Mouse (Mus musculus) spleen, postnatal 36 days (tissue): ENCODE results near the gene Wdr89.

Source experiments
- DNase-seq, 2 experiments: peaks; one replicate each; pipeline ENCODE4 v3.0.0; 2022; ENCODE audit warnings: low spot score in 2 of 2, mixed read lengths in 1 of 2

The Wdr89 gene

GRCm38 (mm10) chr12:75668916-75669257 is 450 bp downstream of the Wdr89 start:
- no peak for DNase-seq

GRCm38 (mm10) chr12:75668221-75668620 is 1.1 kb downstream of the Wdr89 start:
- DNase-seq: no peak

- DNase-seq: no peak
Measured at GRCm38 (mm10) chr12:75666939-75667338, 2.4 kb downstream of the Wdr89 start.

- DNase-seq: no peak
Measured at GRCm38 (mm10) chr12:75664516-75664810, 4.9 kb downstream of the Wdr89 start.

DNA sequence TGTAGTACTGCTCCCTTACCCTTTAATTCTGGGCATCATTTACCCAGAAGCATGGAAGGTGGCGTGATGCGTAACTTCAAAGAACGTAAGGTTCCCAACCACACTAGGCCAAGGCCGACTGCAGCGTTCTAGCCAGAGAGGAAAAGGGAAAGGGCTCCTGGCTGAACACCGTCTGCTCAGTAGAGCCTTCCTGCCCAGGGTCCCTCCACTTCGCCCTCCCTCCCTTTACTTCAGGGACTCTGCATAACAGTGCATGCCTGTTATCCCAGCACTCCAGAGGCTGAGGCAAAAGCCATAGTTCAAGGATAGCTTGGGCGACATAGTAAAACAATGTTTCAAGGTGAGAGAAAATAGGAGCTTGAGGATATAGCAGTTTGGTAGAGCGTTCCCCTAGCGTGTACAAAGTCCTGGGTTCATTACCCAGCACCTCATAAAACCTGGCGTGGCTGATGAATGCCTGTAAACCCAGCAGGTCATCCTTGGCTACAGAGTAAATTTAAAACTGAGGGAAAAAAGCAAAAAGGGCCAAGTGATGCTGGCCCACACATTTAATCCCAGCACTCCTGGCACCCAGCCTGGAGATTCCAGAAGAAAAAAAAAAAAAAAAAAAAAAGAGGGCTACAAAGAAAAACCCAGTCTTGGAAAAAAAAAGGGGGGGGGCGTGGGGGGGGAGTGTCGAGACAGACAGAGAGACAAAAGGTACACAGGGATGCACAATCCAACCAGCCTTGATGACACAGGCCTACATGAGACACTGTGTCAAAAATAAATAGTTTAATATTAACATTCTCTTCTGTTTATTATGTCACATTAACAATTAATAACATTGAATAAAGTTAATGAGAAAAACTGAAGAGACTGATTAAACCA is 5.5 kb downstream of the Wdr89 start:
- DNase-seq: no peak

GRCm38 (mm10) chr12:75662376-75662775 is 7.0 kb downstream of the Wdr89 start:
- DNase-seq: no peak

DNA sequence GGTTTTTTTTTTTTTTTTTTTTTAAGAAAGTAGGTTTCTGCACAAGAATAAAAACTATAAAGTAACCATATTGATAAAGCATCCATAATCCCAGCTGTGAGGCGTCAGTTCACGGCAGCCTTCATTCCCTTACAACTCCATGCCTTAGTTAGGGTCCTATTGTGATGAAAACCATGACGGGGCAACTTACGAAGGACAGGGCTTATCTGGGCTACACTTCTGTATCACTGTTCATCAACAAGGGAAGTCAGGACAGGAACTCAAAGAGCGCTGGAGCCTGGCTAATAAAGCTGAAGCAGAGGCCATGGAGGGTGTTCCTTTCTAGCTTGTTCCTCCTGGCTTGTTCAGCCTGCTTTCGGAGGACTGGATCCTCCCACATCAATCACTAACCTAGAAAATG is 10.9 kb downstream of the Wdr89 start:
- no peak for DNase-seq

DNA sequence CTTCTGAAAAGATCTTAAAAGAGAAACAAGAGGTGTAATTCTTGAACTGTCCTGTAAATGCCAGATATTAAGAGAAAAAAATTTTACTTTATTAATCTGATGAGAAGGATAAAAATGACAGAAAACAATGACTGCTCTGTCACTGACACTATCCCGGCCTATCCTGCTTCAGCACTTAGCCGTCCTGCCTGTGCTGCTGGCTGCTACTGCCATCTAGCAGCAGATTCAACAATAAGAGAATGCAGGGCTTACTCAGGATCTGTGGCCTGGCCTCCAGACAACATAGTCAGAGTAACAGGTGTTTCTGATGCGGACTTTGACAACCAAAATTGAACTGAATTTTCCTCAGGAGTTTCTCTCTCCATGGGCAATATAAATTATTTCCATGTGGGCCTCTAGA is 12.8 kb downstream of the Wdr89 start:
- no peak for DNase-seq

DNA sequence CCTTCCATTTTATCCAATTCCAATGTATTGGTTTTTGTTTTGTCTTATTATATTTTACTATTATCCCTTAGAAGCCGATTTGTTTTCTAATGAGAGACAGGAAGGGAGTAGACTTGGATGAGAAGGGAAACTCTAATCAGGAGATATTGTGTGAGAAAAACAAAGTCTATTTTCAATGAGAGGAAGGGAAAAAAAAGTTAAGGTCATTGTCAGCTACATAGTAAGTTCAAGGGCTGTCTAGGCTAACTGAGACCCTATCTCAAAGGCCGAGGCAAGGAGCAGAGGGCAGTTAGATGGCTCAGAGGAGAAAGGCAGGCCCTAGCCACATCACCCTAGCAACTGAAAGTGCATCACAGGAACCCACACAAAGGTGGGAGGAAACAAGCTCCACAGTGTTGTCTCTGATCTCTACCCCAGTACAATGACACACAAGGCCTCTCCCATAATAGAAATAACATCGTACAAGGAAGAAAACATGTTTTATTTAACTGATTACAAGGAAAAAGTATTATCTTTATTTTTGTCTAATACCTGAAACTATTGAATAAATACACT is 15.0 kb downstream of the Wdr89 start:
- DNase-seq: no peak

GRCm38 (mm10) chr12:75649706-75650093 is 19.6 kb downstream of the Wdr89 start:
- DNase-seq: no peak

DNA sequence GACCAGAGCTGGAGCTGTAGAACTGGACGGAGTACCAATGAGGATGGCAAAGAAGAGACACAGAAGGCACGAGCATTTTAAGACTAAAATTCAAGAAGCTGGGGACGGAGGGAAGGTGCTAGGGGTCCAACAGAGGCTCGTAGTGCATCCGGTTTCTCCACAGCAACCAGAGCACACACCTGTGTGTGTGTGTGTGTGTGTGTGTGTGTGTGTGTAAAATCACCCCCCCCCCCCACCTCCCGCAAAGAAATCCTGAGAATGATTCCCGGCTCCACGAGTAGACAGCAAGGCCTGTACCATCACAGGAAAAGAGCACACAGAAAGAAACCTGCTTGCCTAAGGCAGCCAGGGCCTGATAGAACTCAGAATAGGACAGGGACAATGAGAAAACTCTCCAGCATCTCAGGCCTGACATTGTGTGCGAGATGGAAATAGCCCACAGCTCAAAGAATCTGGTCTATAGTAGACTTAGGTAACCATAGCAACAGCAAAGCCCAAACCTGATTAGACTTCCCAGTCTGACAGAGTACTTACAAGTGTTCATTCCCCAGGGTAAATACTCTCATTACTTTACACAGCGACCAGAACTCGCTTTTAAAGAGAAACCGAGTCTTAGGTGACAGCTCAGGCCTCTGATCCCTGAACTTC is 20.2 kb downstream of the Wdr89 start:
- DNase-seq: no peak

DNA sequence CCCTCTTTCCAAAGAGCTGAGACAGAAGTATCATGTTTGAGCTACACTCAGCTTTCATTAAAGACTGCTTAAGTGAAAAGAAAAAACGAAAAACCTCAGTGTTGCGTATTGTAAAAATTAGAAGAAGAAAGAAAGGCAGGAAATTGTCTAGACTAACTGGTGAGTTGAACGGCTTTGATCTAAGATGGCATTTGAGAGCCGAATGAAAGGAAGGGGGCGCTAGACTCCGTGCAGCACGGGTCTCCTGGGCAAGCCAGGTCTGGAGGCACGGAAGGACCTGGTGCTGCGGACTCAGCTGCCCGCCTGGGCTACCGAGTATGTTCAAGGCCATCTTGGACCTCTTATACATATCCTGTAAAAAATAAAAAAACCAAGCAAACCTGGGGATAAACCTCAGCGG is 21.1 kb downstream of the Wdr89 start:
- DNase-seq: no peak

DNA sequence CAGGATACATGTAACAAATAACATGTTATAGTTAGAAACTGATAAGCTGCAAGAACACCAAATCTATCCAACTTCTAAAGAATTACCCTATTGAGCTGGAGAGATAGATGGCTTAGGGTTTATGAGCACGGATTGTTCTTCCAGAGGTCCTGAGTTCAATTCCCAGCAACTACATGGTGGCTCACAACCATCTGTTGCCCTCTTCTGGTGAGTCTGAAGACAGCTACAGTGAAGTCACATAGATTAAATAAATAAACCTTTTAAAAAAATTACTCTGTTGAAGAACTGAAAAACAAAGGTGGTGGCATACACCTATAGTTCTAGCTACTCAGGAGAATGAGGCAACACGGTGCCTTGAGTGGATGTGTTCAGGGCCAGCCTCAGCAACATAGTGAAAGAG is 21.7 kb downstream of the Wdr89 start:
- no peak for DNase-seq

DNA sequence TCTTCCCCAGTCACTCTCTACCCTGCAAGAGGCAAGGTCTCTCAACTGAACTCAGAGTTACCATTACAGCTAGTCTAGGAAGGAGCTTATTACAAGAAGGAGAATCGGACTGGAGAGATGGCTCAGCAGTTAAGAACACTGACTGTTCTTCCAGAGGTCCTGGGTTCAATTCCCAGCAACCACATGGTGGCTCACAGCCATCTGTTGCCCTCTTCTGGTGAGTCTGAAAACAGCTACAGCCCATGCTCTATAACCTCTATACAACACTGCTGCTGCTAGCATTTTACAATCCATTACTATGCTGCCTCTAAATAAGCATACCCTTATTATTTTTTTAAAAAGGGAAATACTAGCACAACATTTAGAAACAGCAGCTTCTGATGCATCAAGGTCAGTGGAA is 23.6 kb downstream of the Wdr89 start:
- no peak for DNase-seq

- no peak for DNase-seq
Measured at GRCm38 (mm10) chr12:75641726-75642125, 27.6 kb downstream of the Wdr89 start.

DNA sequence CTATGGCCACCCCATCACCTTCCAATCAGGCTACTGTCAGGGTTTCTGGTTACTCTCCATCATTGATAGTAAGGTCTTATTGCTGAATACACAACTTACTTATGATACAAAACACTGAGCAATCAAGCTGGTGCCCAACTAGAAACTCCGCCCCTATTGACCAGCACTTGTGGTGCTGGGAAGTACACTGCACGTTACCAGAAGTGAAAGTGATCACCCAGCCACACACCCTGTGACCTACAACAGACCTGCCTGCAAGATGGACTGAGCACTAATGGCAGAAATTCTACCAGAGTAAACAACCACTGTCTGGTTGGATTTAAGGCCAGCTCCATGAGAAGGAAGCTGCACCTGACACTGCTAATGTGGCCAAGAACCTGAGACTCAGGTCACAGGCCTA is 31.0 kb downstream of the Wdr89 start:
- DNase-seq: peak in 1 of 2 experiments; percentile 9

DNA sequence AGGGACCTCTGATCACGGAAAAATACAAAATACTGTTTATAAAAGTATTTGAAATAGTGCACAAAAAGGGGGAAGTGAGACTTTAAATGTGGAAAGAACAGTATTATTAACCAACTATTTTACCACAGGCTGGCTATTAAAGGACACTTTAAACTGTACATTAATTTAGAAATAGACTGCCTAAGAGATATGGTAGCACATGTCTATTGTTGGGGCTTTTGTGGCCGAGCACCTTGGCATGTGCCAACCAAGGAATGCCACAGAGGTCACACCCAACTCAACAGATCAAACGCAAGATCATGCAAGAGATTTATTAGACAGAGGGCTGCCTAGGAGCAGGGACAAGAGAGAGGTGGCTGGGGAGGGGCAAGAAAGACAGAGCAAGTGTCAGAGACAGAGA is 32.2 kb downstream of the Wdr89 start:
- no peak for DNase-seq

DNA sequence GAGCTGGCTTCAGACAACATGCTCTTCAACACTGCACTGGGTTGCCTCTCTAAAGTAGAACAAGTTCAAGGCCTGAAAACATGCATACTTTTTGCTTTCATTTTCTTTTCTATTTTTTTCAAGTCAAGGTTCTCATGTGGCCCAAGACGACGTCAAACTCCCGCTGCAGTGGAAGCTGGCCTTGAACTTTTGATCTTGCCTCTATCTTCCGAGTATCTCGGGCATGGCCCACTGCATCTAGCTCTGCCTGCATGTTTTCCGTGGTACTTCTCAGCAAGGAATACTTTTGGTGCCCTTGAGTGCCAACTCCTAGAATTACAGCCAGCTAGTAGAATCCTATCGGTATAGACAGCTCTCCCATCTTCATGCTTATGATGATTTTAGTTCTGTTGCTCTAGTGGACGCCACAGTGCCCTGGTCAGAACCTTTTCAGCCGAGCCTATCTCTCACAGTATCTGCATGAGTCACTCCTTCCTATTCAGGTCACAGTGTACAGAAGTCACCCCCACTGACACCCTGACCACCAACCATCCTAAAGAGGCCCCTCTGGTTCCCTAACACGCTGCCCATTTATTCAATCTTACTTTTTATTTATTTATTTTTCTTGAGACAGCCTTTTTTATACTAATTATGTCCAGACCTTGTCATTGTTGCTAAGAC is 33.4 kb downstream of the Wdr89 start:
- DNase-seq: no peak

GRCm38 (mm10) chr12:75629618-75630017 is 39.7 kb downstream of the Wdr89 start:
- DNase-seq: no peak

DNA sequence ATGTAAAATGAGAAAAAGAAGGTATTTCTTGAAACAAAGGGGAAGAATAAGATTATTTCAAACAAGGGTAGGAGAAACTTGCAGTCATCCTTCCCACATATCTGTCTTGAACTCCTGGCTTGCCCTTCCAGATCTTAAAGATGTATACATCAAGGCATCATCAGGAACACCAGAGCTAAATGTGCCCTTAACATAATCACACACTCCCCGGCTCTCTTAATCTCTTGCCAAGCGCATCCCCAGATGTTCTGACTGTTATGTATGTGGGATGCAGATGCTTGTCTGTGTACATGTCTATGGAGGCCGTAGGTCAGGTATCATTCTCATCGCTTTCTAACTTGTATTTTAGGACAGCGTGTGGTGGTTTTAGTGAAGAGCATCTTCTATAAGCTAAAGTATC is 46.0 kb downstream of the Wdr89 start:
- DNase-seq: no peak

GRCm38 (mm10) chr12:75622835-75623234 is 46.5 kb downstream of the Wdr89 start:
- DNase-seq: no peak

DNA sequence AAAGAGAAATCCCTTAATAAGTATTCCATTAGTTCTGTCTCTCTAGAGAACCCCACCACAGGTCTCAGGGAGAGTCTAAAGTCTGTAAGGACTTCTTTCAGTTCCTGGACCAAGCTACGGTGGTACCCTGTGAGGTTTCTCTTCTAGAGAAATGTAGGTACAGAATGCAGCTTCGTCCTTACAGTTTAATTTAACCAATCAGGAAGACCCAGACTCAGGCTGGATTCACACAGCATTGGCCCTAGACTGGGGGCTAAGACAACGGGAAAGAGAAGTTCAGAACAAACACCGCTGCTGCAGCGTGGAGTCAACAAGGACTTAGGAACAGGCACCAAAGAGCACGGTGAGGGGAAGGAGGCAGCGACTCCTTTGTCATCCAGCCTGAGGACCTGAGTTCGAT is 52.5 kb downstream of the Wdr89 start:
- no peak for DNase-seq
